Mouse (Mus musculus) left cerebral cortex, postnatal 10 days (tissue): ENCODE results near the gene Apol7a. TPM values are rescaled to one million over a fixed set of nuclear protein-coding genes. Genes with fewer than 3 reads are reported as not detected.

Experiments
- DNase-seq, 2 experiments: peaks; one replicate each; pipeline ENCODE4 v3.0.0; 2021 to 2022; ENCODE audit warnings: low spot score in 2 of 2, mixed read lengths in 1 of 2; ENCODE audit errors: extremely low spot score in 1 of 2
- intact Hi-C: fragments of 180-260 bp; cut with DNase I; formaldehyde crosslinking; loops from one replicate; pipeline ENCODE4 v1.15.1; 2025
- total RNA-seq, 2 experiments: library from RNA; stranded (reverse); gene quantifications; 2 replicates each; pipeline ENCODE4 v1.2.3; 2021

Apol7a gene
- total RNA-seq, 2 experiments from 2014 or later, result 0.49 to 0.71 TPM

- peak in 1 of 2 experiments; percentile 70 for DNase-seq
- intact Hi-C loops, result loop anchor here (5.0 kb wide), 3 partner anchors 109 to 374 kb away; no protein-coding TSS in a partner anchor
These were observed 42.6 kb downstream of the Apol7a start for GRCm38 (mm10) chr15:77356248-77356810.

GRCm38 (mm10) chr15:77354848-77355551 is 43.9 kb downstream of the Apol7a start:
- no peak for DNase-seq

GRCm38 (mm10) chr15:77354496-77354847 is 44.4 kb downstream of the Apol7a start:
- intact Hi-C loops, result no loop called here

More at GRCm38 (mm10) chr15:77354848-77355551, 43.9 kb downstream of the Apol7a start:
- intact Hi-C loops, result loop anchor here (5.0 kb wide), 3 partner anchors 108 to 373 kb away; no protein-coding TSS in a partner anchor

GRCm38 (mm10) chr15:77353764-77354163 is 45.1 kb downstream of the Apol7a start:
- intact Hi-C loops, result no loop called here
- no peak for DNase-seq

More at GRCm38 (mm10) chr15:77354496-77354847, 44.4 kb downstream of the Apol7a start:
- DNase-seq, result no peak

- intact Hi-C loops, result no loop called here
- no peak for DNase-seq
These were observed 46.0 kb downstream of the Apol7a start for GRCm38 (mm10) chr15:77352863-77353262.

GRCm38 (mm10) chr15:77350117-77350516 is 48.8 kb downstream of the Apol7a start:
- intact Hi-C loops, result no loop called here
- no peak for DNase-seq

- intact Hi-C loops, result no loop called here
- no peak for DNase-seq
These were observed 50.8 kb downstream of the Apol7a start for GRCm38 (mm10) chr15:77348146-77348545.

GRCm38 (mm10) chr15:77344127-77345125 is 54.5 kb downstream of the Apol7a start:
- intact Hi-C loops, result no loop called here
- no peak for DNase-seq

GRCm38 (mm10) chr15:77343527-77344091 is 55.3 kb downstream of the Apol7a start:
- intact Hi-C loops, result no loop called here
- DNase-seq, result peak in 1 of 2 experiments; percentile 85

GRCm38 (mm10) chr15:77342962-77343526 is 55.9 kb downstream of the Apol7a start:
- intact Hi-C loops, result no loop called here
- DNase-seq, result no peak

- intact Hi-C loops, result no loop called here
- no peak for DNase-seq
These were observed 56.9 kb downstream of the Apol7a start for GRCm38 (mm10) chr15:77342005-77342404.

GRCm38 (mm10) chr15:77340581-77340980 is 58.3 kb downstream of the Apol7a start:
- DNase-seq, result no peak
- intact Hi-C loops, result no loop called here

- no peak for DNase-seq
- intact Hi-C loops, result loop anchor here (5.0 kb wide), 1 partner anchor 112 kb away; no protein-coding TSS in a partner anchor
These were observed 59.9 kb downstream of the Apol7a start for GRCm38 (mm10) chr15:77338924-77339429.

- intact Hi-C loops, result loop anchor here (5.0 kb wide), 1 partner anchor 111 kb away; no protein-coding TSS in a partner anchor
- no peak for DNase-seq
These were observed 60.5 kb downstream of the Apol7a start for GRCm38 (mm10) chr15:77338451-77338850.

Other genes with a start within 250 kb of the Apol7a start
- gene Rbfox2, start 92.1 kb downstream of the Apol7a start, total RNA-seq, result 100 to 1,000 TPM; 262 to 269 TPM
- gene Apol9a, start 12.0 kb upstream of the Apol7a start, total RNA-seq, result under 1 TPM; 0.55 to 0.81 TPM
- under 1 TPM in 1 of 2 experiments, not detected in 1; 0.32 TPM for gene Apol7b, start 48.4 kb upstream of the Apol7a start, total RNA-seq
- not detected for gene Apol10a, start 77.9 kb upstream of the Apol7a start, total RNA-seq
- gene Apol11a, start 109.2 kb upstream of the Apol7a start, total RNA-seq, result not detected
- not detected for gene Apol7c, start 134.2 kb upstream of the Apol7a start, total RNA-seq
- not detected for gene 1700025B11Rik, start 162.8 kb upstream of the Apol7a start, total RNA-seq
- gene Apol10b, start 197.0 kb upstream of the Apol7a start, total RNA-seq, result not detected
- gene Gm36245, start 200.1 kb upstream of the Apol7a start, total RNA-seq, result not detected
- not detected for gene Apol11b, start 244.2 kb upstream of the Apol7a start, total RNA-seq